Mouse (Mus musculus) liver, embryonic 14.5 days (tissue): Measurements from ENCODE around the gene Sfrp2.

Experiments used
- CTCF ChIP-seq: IDR thresholded peaks from 2 replicates; pipeline ENCODE4 v1.5.1; 2016; ENCODE audit warnings: antibody characterized with exemption, low read depth, control low read depth
- EP300 ChIP-seq: IDR thresholded peaks from 2 replicates; pipeline ENCODE4 v1.6.1; 2016; ENCODE audit warnings: antibody characterized with exemption, low read depth

GRCm38 (mm10) chr3:83791444-83791843 lies 25.3 kb downstream of the Sfrp2 start:
- TF ChIP-seq CTCF (no peak), EP300 (no peak)
